Mouse (Mus musculus): Measurements from ENCODE around the gene Olfr541. TPM values are rescaled to one million over a fixed set of nuclear protein-coding genes. Genes with fewer than 3 reads are reported as not detected.
"Not testable (repeated sequence)": the region's sequence is repeated elsewhere in the genome, so short reads cannot be mapped to it uniquely, and the experiment has no call there.

Gene Olfr541
- not detected for total RNA-seq (2021)

- intact Hi-C loops (cut with DNase I): no loop called here
- DNase-seq: no peak
These were observed at the start of gene Olfr541 for GRCm38 (mm10) chr7:140696967-140697366. TSS of gene Olfr541 (plus strand) at chr7:140697267.

GRCm38 (mm10) chr7:140659630-140660029, 37.4 kb upstream of the Olfr541 start, which contains the start of gene Olfr539:
TSS of gene Olfr539 (plus strand) at chr7:140659930.
- intact Hi-C loops (cut with DNase I): no loop called here
- DNase-seq: no peak

DNA sequence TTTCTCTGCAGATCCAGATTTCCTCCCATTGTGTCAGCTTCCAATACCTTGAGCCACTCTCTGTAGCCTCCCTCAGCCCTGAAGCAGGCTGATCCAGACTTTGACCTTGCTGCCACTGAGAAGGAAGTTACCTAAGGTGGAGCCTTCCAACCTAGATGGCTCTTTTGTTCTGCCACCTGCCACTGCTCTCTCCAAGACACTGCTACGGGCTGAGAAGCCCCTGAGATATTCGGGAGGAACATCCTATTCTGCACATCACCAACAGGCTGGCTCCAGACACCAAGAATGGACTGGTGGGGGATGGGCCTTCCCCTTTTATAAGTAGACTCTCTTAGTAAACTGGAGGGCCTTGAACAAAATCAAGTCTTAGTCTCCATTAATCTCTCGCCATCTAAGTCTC, 26.4 kb upstream of the Olfr541 start:
- DNase-seq; intact Hi-C loops (cut with DNase I): not testable (repeated sequence)

DNA sequence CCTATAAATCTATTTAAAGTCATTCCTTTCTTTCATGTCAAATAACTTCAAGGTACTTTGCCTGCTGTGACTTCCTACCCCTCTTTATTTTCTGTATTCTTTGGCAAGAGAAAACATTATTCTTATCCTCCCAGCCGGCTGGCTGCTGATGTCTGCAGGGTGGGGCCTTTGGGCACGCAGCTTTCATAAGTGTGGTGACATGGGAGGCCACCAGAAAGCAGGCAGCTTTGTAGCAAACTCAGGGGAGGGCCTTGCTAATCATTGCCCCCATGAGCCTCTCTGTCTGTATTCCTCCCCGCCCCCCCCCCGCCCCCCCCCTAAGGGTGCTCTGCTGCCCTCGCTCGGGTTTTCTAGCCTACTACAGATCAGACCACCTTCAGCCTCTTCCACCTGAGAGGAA, 21.2 kb upstream of the Olfr541 start:
- intact Hi-C loops (cut with DNase I): no loop called here
- DNase-seq: no peak

DNA sequence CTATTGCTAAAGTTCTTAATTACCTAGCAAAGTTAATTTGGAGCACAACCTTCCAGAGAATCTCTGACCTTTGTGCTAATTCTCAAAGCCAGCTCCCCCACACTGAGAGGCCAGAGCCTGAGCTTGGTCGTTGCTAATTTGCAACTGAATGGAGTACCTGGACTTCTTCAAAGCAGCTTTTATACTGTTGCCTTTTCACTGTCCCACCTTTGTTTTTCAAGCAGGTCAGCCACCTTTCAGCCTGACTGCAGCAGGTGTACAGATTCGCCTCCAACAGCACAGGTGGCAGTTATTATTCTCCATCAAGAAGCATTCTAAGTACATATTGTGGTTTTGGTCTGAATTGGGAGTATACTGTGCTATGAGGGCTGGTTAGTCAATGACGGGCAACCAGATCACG, 17.5 kb upstream of the Olfr541 start:
- DNase-seq; intact Hi-C loops (cut with DNase I): not testable (repeated sequence)

GRCm38 (mm10) chr7:140681651-140682050, 15.4 kb upstream of the Olfr541 start, which contains the start of gene Olfr45:
TSS of gene Olfr45 (plus strand) at chr7:140681951.
- intact Hi-C loops (cut with DNase I): no loop called here
- no peak for DNase-seq

GRCm38 (mm10) chr7:140706348-140706747, 9.3 kb downstream of the Olfr541 start:
- intact Hi-C loops (cut with DNase I): no loop called here
- DNase-seq: no peak

GRCm38 (mm10) chr7:140707536-140708284, 10.6 kb downstream of the Olfr541 start:
- DNase-seq: no peak
- intact Hi-C loops (cut with DNase I): no loop called here

DNA sequence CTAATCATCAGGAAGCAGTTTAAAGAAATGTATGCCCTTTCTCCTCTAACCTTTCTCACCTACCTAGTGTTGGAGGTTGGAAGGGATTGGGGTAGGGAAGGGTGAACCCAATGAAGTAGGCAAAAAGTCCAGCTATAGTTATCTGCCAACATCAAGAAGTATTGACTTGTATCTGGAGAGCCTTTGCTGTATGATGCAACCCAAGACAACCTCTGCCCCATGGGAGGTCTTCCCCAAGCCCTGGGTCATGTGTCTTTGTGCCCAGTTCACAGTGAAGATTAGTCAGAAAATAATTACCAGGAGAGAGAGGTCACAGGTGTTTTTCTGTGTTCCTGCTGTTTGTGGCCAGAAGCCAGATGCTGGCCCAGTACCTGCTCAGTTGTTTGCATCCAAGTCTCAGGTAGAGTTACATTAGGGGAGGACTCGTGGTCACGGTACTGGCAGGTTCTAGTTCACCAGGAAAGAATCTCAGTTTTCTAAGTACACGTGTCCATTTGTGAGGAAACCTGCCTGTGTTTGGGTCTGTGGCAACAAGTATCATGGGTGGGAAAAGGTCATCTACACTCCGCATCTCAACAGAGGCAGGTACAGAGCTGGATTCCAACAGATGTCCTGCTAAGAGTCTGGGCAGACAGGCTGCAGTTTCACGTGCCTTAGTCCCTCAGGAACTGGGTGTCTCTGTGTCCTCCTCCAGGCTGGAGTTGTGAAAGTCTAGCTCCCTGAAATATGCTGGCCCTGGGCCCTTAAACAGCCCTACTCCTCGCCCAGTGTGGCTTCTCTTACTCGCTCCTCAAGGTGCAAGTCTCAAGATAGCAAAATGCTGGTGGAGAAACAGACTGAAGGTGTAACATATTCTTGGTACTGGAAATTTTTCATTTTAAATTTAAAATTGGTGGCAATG, 20.3 kb downstream of the Olfr541 start:
- DNase-seq: no peak
- intact Hi-C loops (cut with DNase I): no loop called here

DNA sequence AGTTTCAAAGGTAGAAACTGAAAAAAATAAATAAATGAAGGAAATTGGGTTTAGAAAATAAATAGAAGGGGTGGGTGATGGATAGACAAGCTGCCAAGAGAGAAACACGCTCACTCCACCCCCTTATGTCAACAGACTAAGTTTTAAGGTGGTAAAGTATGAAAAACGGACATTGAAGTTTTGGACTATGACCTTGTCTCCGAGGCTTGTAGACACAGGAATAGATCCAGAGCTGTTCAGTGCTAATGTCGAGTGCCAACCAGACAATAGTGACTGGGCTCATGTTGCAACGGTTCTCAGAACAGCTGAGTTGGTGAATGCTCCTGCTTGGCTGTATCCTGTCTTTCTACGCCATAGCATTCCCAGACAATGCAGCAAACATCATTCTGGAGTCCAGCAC, 24.0 kb downstream of the Olfr541 start:
- intact Hi-C loops (cut with DNase I): no loop called here
- no peak for DNase-seq

- no peak for DNase-seq
- intact Hi-C loops (cut with DNase I): no loop called here
These were observed 28.5 kb downstream of the Olfr541 start for GRCm38 (mm10) chr7:140725558-140725957.

- DNase-seq: no peak
- intact Hi-C loops (cut with DNase I): no loop called here
These were observed 36.1 kb downstream of the Olfr541 start for GRCm38 (mm10) chr7:140733162-140733561.

- intact Hi-C loops (cut with DNase I): no loop called here
- no peak for DNase-seq
These were observed 50.3 kb downstream of the Olfr541 start for GRCm38 (mm10) chr7:140747402-140747801.

GRCm38 (mm10) chr7:140748116-140748826, 51.2 kb downstream of the Olfr541 start:
- no peak for DNase-seq
- intact Hi-C loops (cut with DNase I): no loop called here

DNA sequence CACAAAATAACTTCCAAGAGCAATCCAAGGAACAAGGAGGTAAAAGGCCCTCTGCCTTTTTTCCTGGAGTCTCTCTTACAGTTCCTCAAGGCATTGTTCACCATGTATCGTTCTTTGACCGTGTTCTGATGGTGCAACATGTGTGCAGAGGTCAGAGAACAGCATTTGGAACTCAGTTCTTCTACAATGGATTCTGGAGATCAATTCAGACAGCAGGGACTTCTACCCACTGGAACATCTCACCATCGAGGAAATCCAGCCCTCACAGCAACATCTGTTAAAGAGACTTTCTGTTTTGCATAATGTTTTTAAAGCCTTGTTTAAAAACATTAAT, 51.7 kb downstream of the Olfr541 start:
- intact Hi-C loops (cut with DNase I): no loop called here
- no peak for DNase-seq

DNA sequence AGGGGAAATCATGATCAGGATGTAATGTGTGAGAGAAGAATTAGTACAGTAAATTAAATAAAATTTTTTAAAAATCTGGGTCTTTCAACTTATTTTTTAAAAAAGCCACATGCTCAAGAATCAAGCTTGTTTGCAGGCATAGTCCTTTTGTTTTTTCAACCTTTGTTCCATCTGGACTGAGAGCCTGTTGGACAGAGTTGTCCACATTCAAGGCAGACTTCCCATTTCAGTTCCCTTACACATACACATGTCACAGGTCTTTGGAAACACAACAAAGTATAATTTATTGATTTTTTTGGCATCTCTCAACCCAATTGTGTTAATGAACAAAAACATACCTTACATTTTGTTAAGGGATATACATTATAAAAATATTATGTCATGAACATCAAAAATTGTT, 57.5 kb downstream of the Olfr541 start:
- DNase-seq: no peak
- intact Hi-C loops (cut with DNase I): no loop called here

Other genes starting within 250 kb of the Olfr541 start
- not detected for gene Olfr533, start 233.9 kb upstream of the Olfr541 start, total RNA-seq (2021)
- not detected for gene Olfr535, start 213.1 kb upstream of the Olfr541 start, total RNA-seq (2021)
- gene Olfr536, start 189.9 kb upstream of the Olfr541 start, total RNA-seq (2021): not detected
- not detected for gene Olfr538, start 129.4 kb upstream of the Olfr541 start, total RNA-seq (2021)
- under 1 TPM in 1 of 2 experiments, not detected in 1; 0.10 TPM for gene Olfr46, start 96.0 kb upstream of the Olfr541 start, total RNA-seq (2021)
- gene Olfr61, start 68.3 kb upstream of the Olfr541 start, total RNA-seq (2021): not detected
- not detected for gene Olfr53, start 50.8 kb upstream of the Olfr541 start, total RNA-seq (2021)
- under 1 TPM; 0.02 to 0.08 TPM for gene Olfr539, start 37.3 kb upstream of the Olfr541 start, total RNA-seq (2021)
- under 1 TPM; 0.06 to 0.08 TPM for gene Olfr45, start 15.3 kb upstream of the Olfr541 start, total RNA-seq (2021)
- gene Cyp2e1, start 66.5 kb downstream of the Olfr541 start, total RNA-seq (2021): not detected
- under 1 TPM in 1 of 2 experiments, not detected in 1; 0.24 TPM for gene Syce1, start 90.6 kb downstream of the Olfr541 start, total RNA-seq (2021)
- 10 to 100 TPM; 10.9 to 15.0 TPM for gene Zfp941, start 124.9 kb downstream of the Olfr541 start, total RNA-seq (2021)
- not detected for gene Urah, start 137.8 kb downstream of the Olfr541 start, total RNA-seq (2021)
- not detected for gene Scgb1c1, start 148.3 kb downstream of the Olfr541 start, total RNA-seq (2021)
- not detected for gene Odf3, start 150.5 kb downstream of the Olfr541 start, total RNA-seq (2021)
- 1 to 10 TPM; 1.4 TPM for gene Gm45785, start 159.1 kb downstream of the Olfr541 start, total RNA-seq (2021)
- gene Ric8a, start 159.7 kb downstream of the Olfr541 start, total RNA-seq (2021): 100 to 1,000 TPM in 1 of 2 experiments, 10 to 100 TPM in 1; 93.4 to 112 TPM
- gene Bet1l, start 160.3 kb downstream of the Olfr541 start, total RNA-seq (2021): 10 to 100 TPM; 23.0 to 25.2 TPM
- gene Psmd13, start 184.7 kb downstream of the Olfr541 start, total RNA-seq (2021): 100 to 1,000 TPM; 155 to 165 TPM
- 10 to 100 TPM; 26.0 to 31.3 TPM for gene Sirt3, start 185.0 kb downstream of the Olfr541 start, total RNA-seq (2021)
- gene Cox8b, start 203.2 kb downstream of the Olfr541 start, total RNA-seq (2021): not detected
- under 1 TPM; 0.54 to 0.70 TPM for gene Nlrp6, start 223.6 kb downstream of the Olfr541 start, total RNA-seq (2021)
- 1 to 10 TPM; 3.1 to 4.0 TPM for gene Pgghg, start 244.1 kb downstream of the Olfr541 start, total RNA-seq (2021)

Data from left cerebral cortex, postnatal 4 days (tissue).